Mouse (Mus musculus): ENCODE measurements around the gene Runx1.

Runx1 gene

GRCm38 (mm10) chr16:92653816-92654215, 172.1 kb downstream of the Runx1 start:
- DNase-seq (ENCODE audit: low read depth): no peak

DNA sequence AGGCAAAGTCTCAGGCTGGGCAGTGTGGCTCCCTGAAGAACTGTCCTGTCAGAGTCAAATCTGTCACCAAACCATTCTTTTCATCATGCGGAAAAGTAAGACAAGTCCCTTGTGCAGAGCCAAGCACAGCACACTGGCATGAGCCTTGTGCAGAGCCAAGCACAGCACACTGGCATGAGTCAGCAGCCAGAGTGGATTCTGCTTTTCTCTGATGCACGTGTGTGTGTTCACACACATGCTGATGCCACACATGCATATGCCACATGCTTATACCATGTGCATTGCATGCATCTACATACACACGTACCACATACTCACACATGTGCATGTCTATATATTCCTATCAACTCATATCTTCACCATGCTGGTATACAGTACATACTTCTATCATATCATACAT, 174.7 kb downstream of the Runx1 start:
- no peak for DNase-seq (ENCODE audit: low read depth)

- no peak for DNase-seq (ENCODE audit: low read depth)
These were observed 179.8 kb downstream of the Runx1 start for GRCm38 (mm10) chr16:92646153-92646552.

GRCm38 (mm10) chr16:92645423-92646115, 180.4 kb downstream of the Runx1 start:
- no peak for DNase-seq (ENCODE audit: low read depth)

DNA sequence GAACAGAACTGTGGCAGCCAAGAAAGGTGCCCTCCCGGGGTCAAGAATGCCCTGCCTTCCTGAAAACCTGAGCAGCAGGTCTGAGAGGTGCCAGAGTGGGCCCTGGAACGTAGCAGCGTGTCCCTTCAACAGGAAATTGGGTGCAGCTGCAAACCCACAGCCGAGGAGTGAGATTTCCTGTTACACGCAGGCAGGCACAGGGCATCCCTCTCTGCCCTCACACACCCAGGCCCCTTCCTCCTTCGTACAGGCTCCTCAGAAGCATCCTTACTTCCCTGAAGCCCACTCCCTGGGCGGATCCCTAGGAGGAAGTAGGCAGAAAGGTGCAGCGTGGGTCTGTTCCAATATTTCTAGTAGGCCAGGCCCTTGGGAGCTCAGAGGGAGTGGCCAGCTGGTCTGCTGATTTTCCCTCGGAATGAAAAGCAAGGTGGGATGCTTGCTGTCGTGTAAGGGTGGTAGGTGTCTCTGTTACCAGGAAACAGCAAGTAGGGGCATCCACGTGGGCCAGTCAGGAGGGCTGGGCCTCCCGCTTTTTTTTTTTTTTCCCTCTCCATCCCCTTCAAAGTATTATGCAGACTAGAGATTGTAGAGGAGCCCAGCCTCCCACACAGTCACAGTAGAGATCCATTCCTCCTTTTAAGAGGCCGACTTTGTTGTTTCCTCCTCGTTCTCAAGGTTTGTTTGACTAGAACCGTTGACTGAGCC, 181.1 kb downstream of the Runx1 start:
- DNase-seq (ENCODE audit: low read depth): no peak

GRCm38 (mm10) chr16:92644315-92644714, 181.6 kb downstream of the Runx1 start:
- DNase-seq (ENCODE audit: low read depth): no peak

DNA sequence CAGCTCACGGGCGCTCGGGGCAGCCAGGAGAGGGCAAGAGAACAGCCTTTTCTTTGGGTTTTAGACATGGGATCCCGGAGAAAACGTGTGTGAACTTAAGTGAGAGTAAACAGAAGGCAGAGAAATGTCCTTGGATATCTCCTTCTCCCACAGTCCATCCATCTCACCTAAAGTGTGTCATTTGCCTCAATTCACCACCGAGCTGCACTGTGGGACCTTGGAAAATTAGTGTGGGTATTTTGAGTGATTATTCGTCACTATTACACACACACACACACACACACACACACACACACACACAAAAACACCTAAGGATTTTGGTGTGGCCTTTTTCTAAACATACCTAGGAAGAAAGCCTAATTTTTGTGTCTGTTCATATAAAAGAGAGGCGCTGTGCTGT, 183.7 kb downstream of the Runx1 start:
- no peak for DNase-seq (ENCODE audit: low read depth)

- no peak for DNase-seq (ENCODE audit: low read depth)
These were observed 184.9 kb downstream of the Runx1 start for GRCm38 (mm10) chr16:92641053-92641452.

- DNase-seq (ENCODE audit: low read depth): no peak
These were observed 186.9 kb downstream of the Runx1 start for GRCm38 (mm10) chr16:92639093-92639492.

- DNase-seq (ENCODE audit: low read depth): no peak
These were observed 188.9 kb downstream of the Runx1 start for GRCm38 (mm10) chr16:92637033-92637432.

DNA sequence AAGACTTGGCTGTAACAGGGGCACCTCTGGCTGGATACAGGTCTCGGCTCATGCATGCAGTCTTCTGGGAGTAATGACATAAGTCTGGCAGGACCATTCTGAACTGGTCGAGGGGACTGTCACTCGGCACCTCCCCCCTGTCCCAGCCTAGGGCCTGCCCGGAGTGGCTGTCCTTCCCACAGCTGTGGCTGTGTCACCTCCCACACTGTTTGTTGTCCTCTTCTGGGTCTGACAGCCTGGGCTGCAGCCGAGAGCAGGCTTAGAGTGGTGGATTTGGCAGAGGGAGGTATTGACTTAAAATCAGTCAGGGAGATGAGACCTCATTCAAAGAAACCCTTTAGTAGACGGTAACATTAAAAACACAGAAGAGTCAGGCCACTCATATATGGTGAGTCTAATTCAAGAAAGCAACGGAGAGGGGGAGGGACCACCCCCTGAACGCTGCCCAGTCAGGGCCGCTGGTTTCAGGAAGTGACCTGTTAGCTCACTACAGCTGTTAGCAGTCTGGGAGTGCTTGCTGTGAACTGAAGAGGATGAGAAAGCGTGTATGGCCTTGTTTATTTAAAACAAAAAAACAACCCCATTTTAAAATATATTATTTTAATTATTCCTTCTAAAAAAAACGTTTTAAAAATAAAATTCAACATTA, 193.7 kb downstream of the Runx1 start:
- no peak for DNase-seq (ENCODE audit: low read depth)

DNA sequence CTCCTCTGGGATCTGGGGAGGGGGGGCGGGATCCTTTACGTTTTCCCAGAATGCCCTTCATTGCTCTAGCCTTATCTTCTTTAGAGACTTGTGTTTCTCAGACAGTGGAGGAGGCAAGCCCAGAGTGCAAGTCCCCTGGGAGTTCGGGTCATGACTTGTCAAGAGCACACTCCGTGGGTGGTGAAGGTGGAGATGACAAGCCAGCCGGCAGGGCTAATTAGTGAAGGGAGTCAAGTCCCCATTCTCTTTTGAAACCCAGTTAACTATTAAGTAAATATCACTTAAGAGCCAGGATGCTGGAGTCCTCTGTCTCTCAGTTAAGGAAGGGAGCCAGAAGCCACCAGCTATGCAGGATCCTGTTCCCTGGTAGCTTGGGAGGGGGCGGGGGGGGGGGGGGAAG, 194.3 kb downstream of the Runx1 start:
- no peak for DNase-seq (ENCODE audit: low read depth)

GRCm38 (mm10) chr16:92630950-92631349, 195.0 kb downstream of the Runx1 start:
- no peak for DNase-seq (ENCODE audit: low read depth)

DNA sequence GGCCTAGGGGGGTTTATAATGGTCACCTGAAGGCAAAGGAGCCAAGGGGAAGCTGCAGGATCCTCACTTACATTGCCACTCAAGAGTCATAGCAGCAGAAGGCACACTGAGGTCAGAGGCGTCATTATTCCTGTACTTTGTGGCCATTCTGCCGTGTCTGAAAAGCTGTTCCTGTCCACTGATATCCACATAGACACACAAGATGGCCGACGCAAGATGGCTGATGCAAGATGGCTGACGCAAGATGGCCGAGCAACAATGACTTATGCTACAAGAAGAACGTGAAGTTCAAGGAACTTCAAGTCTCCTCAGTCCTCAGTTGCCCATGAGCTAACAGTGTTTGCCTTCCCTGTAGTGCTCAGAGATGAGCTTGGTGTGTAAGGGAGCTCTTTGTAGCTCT, 196.1 kb downstream of the Runx1 start:
- DNase-seq (ENCODE audit: low read depth): no peak

- DNase-seq (ENCODE audit: low read depth): no peak
These were observed 198.7 kb downstream of the Runx1 start for GRCm38 (mm10) chr16:92627262-92627661.

DNA sequence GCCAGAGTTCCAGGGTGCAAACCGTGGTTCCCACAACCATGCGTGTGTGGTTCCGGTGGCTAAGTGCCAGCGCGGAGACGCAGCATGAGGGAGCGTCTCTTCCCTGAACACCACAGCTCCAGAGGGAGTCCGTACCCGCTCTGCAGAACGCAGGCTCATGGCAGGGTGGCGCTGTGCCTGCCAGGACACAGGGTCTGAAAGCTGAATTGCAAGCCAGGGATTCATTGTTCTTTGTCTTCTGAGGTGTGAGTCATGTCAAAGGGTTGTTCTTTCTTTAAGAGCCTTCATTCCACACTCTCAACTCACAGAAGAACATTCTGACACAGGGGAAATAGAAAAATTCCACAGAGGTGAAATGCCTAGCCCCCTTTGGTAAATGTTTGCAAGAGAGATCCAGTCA, 202.0 kb downstream of the Runx1 start:
- DNase-seq (ENCODE audit: low read depth): no peak

GRCm38 (mm10) chr16:92621859-92622258, 204.1 kb downstream of the Runx1 start:
- DNase-seq (ENCODE audit: low read depth): no peak

GRCm38 (mm10) chr16:92620841-92621518, 205.0 kb downstream of the Runx1 start:
- DNase-seq (ENCODE audit: low read depth): peak; percentile 68

- DNase-seq (ENCODE audit: low read depth): no peak
These were observed 209.1 kb downstream of the Runx1 start for GRCm38 (mm10) chr16:92616839-92617238.

- no peak for DNase-seq (ENCODE audit: low read depth)
These were observed 210.6 kb downstream of the Runx1 start for GRCm38 (mm10) chr16:92615234-92615799.

DNA sequence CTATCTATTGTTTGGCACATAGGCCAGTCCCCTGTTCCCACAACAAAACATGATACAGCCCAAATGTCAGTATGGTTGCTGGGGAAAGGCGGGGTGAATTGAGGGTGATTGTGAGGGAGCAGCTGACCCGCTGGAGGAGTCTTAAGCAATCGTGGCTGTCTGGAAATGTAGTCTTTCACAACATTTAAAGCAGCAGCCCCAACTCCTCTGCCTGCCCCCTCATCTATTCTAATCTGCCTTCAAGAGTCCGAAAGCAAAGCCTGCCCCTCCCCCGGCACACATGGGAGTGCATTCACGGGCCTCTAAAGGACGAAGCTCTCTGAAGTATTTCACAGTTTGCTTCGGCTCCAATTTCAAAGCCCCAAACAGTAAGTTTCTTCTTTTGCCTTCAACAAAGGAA, 213.4 kb downstream of the Runx1 start:
- DNase-seq (ENCODE audit: low read depth): no peak

DNA sequence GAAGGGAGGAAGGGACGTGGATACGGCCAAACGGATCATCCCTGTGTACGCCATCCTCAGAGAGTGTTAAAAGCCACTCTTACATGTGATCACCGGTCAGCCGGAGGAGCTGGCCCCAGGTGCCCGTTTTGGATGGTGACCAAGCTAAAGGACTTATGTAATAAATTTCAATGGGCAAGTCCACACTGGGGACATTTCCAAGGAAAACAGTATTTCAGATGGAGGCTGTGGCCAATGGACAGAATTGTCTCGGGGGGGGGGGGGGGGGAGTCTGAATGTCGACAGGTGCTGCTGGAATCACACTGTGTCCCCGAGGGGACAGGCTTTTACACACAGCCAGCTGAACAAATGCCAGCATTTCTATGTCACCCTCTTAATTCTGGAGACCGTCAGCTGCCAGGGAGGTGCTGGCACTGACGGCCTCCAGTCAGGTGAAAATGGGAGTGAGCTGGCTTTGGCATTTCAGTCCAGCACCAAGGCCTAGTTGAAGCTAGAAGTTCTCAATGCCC, 214.3 kb downstream of the Runx1 start:
- DNase-seq (ENCODE audit: low read depth): no peak
